Mouse (Mus musculus) midbrain, embryonic 15.5 days (tissue): ENCODE results near the gene Pip5k1a. TPM values are rescaled to one million over a fixed set of nuclear protein-coding genes. Genes with fewer than 3 reads are reported as not detected.
"Not testable (repeated sequence)": the region's sequence is repeated elsewhere in the genome, so short reads cannot be mapped to it uniquely, and the experiment has no call there.

ENCODE experiments used
- ATAC-seq: fragments of 200-750 bp; cut with Nextera tagmentation; replicated peaks from 2 replicates; pipeline ENCODE4 v1.8.0; 2017; ENCODE audit warnings: moderate TSS enrichment
- H3K27ac ChIP-seq: fragments of 300-500 bp; sonication (generic); 2 replicates; pipeline ENCODE4 v1.5.1; 2015; ENCODE audit warnings: mild to moderate bottlenecking, inconsistent platforms
- H3K27me3 ChIP-seq: fragments of 300-500 bp; sonication (generic); replicated peaks from 2 replicates; pipeline ENCODE4 v1.6.1; 2015; ENCODE audit warnings: inconsistent platforms
- H3K36me3 ChIP-seq: fragments of 300-500 bp; sonication (generic); replicated peaks from 2 replicates; pipeline ENCODE4 v1.6.1; 2015; ENCODE audit warnings: inconsistent platforms
- H3K4me1 ChIP-seq: fragments of 300-500 bp; sonication (generic); 2 replicates; pipeline ENCODE4 v1.6.1; 2015; ENCODE audit warnings: inconsistent platforms
- H3K4me2 ChIP-seq: fragments of 300-500 bp; sonication (generic); 2 replicates; pipeline ENCODE4 v1.6.1; 2015; ENCODE audit warnings: inconsistent platforms, mild to moderate bottlenecking, moderate library complexity
- H3K4me3 ChIP-seq: fragments of 300-500 bp; sonication (generic); 2 replicates; pipeline ENCODE4 v1.5.1; 2015; ENCODE audit warnings: mild to moderate bottlenecking, inconsistent platforms
- H3K9ac ChIP-seq: fragments of 300-500 bp; sonication (generic); 2 replicates; pipeline ENCODE4 v1.6.1; 2015; ENCODE audit warnings: mild to moderate bottlenecking, inconsistent platforms
- H3K9me3 ChIP-seq: fragments of 300-500 bp; sonication (generic); 2 replicates; pipeline ENCODE4 v1.6.1; 2016; ENCODE audit warnings: inconsistent platforms
- WGBS: fragments of 180-500 bp; shearing (Covaris S2); methylation state at CpG from one replicate; pipeline ENCODE4 v1.1.7; 2015; ENCODE audit warnings: mixed read lengths; 5-methylcytosine and 5-hydroxymethylcytosine counted together
- polyA plus RNA-seq: library from polyadenylated mRNA; unstranded; fragments of >200 nt; fragmentation: Nextera tagmentation; extraction: Ambion mirVana; gene quantifications from 2 replicates; pipeline ENCODE4 v1.2.1, GENCODE M21; 2015

Pip5k1a gene
- polyA plus RNA-seq, 1 experiment from 2014 or later: 17.2 TPM

DNA sequence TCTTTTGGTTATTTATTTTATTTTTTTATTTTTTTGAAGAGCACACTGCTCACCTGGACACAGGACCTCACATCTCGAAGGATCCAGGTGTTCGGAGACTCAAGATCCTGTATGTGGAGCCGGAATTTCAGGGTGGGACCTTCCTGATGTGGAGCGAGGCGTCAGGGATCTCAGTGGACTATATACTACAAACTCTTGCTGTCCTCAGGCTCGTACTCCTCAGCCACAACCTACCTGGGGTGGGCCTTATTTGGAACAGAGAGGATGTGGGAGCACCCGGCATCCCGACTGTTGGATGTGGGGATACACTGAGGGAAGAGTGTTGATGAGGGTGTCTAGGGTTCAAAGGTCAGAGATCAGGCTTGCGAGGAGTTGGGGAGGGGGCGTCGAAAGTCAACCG is 27.4 kb upstream of the Pip5k1a start:
- peaks cover 28% of the 10 kb centered on the region for H3K4me1 ChIP-seq
- not testable (repeated sequence) for H3K9me3 ChIP-seq, H3K27ac ChIP-seq, H3K36me3 ChIP-seq, H3K27me3 ChIP-seq, H3K4me2 ChIP-seq, H3K9ac ChIP-seq
- no CpG with 5 or more reads among the region's 12 CpGs for WGBS
- peak; percentile 76 for ATAC-seq
- peak overlapping the region; percentile 69 for H3K4me3 ChIP-seq

DNA sequence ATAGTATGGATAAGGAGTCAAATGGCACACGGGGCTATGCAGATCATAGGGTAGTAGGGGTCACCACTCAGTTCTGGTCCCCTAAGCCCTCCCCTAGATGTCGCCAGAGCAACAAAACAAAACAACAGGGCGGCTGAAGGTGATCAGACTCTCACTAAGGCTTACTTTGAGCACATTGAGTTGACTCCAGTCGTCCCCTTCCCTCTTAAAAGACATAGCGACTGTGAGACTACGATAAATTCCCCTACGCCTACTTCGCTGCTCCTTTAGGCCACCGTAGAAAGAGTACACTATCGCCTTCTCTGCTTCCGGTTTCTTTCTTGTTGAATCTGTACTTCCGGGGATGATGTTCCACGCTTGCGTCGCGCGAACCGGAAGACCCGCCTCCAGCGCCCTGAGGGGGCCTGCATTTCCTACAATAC is 27.0 kb upstream of the Pip5k1a start, which contains the start of the genes Scnm1 and Lysmd1:
Scnm1 (minus strand) TSS at position 332 of the 422 bp plus-strand sequence.
Lysmd1 (plus strand) TSS at position 409 of the 422 bp plus-strand sequence.
- Histone ChIP-seq H3K9ac (peak within 1 kb of the TSS; percentile 63), H3K4me1 (peaks cover 28% of the 10 kb centered on the region), H3K27ac (peak within 1 kb of the TSS; percentile 83), H3K9me3 (no peaks in the 10 kb centered on the region), H3K36me3 (peaks cover 4% of the 10 kb centered on the region; the same call in 1 of the 2 replicates), H3K27me3 (no peaks in the 10 kb centered on the region), H3K4me3 (peak within 1 kb of the TSS; percentile 69), H3K4me2 (peak within 1 kb of the TSS; percentile 87)
- under 1% methylated on average over 20 of the region's 20 CpGs for WGBS
- ATAC-seq: peak; percentile 94

DNA sequence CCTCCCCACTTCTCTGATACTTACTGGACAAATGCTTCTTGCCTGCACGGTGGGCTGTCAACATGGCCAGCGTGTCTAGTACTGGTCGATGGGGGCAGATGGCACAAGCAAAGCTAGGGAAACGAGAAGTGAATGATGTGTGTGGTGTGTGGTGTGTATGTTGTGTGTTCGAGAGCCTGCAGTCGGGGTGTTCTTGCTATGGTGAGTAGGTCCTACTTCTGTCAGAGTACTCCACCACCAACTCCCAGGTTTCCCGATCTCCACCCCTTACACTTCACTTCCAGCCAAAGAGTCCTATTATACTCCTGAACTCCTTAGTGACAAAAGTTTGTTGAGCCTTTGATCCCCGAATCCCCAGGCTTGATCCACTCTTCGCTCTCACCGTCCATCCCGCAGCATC is 26.4 kb upstream of the Pip5k1a start:
- ATAC-seq: peak; percentile 24
- WGBS: 56% methylated on average over 11 of the region's 11 CpGs
- Histone ChIP-seq H3K4me1 (peaks cover 28% of the 10 kb centered on the region), H3K27me3 (no peaks in the 10 kb centered on the region), H3K4me2 (peak overlapping the region; percentile 87), H3K27ac (peak overlapping the region; percentile 83), H3K9me3 (no peaks in the 10 kb centered on the region), H3K36me3 (peaks cover 4% of the 10 kb centered on the region; the same call in 1 of the 2 replicates), H3K9ac (peak overlapping the region; percentile 63), H3K4me3 (peak overlapping the region; percentile 69)

DNA sequence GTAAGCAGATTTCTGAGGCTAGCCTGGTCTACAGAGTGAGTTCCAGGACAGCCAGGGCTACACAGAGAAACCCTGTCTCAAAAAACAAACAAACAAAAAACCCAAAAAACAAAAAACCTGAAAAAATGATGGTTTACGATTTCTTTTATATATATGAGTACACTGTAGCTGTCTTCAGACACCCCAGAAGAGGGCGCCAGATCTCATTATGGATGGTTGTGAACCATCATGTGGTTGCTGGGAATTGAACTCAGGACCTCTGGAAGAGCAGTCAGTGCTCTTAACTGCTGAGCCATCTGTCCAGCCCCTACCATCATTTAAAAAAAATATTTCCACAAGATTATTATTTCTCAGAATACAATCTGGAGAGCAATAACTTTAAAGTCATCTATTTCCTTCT is 25.7 kb upstream of the Pip5k1a start:
- not testable (repeated sequence) for ATAC-seq, H3K27me3 ChIP-seq, H3K4me2 ChIP-seq, H3K36me3 ChIP-seq, H3K27ac ChIP-seq, H3K9me3 ChIP-seq, H3K9ac ChIP-seq
- WGBS: 90% methylated on average over 2 of the region's 2 CpGs
- Histone ChIP-seq H3K4me3 (peak overlapping the region; percentile 69; the same call in 1 of the 2 replicates), H3K4me1 (peaks cover 28% of the 10 kb centered on the region)

DNA sequence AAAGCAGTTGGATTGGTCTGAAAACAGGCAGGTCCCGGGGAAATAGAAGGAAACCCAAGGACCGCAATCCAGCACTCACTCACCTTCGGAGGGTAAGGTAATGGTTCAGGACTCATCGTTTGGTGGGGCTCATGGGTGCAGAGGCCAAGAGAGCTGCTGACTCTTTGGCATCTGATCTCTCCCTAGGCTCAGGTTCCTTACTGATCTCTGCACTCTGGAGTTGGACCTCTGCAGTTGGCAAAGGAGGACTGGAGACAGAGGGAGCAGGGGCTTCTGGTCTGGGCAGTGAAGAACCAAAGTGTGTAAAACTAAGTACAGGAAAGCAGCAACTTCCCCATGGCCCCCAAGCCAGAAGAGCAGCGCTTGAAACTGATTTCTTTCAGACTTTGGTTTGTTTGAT is 23.4 kb upstream of the Pip5k1a start:
- no peak overlapping the region for H3K4me2 ChIP-seq
- H3K9ac ChIP-seq: no peak overlapping the region
- H3K9me3 ChIP-seq: no peaks in the 10 kb centered on the region
- H3K4me1 ChIP-seq: peaks cover 10% of the 10 kb centered on the region
- peaks cover 4% of the 10 kb centered on the region; the same call in 1 of the 2 replicates for H3K36me3 ChIP-seq
- H3K27me3 ChIP-seq: no peaks in the 10 kb centered on the region
- no peak for ATAC-seq
- H3K4me3 ChIP-seq: no peak overlapping the region
- WGBS: 95% methylated on average over 5 of the region's 5 CpGs
- H3K27ac ChIP-seq: no peak overlapping the region

DNA sequence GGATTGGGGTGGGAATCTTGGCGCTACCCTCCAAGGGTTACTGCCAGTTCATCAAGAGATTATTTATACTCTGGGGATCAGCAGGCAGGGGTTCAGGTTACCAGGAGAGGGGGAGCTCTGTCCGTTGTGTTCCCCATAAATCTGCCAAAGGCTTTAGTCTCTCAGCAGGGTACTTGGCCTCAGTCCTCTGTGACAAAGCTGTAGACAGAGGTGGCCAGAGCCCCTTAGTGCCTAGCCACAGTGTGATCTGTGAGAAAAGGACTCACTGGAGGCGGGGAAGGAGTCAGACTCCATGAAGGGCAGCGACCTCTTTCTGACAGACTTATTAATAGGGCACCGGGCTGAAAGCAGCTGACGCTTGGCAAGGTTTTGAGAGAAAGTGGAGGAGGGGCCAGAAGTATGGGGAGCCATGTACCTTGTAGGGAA is 22.5 kb upstream of the Pip5k1a start:
- H3K4me3 ChIP-seq: no peak overlapping the region
- H3K9me3 ChIP-seq: no peaks in the 10 kb centered on the region
- ATAC-seq: no peak
- H3K4me2 ChIP-seq: no peak overlapping the region
- H3K27me3 ChIP-seq: no peaks in the 10 kb centered on the region
- WGBS: 51% methylated on average over 6 of the region's 6 CpGs
- H3K9ac ChIP-seq: no peak overlapping the region
- H3K4me1 ChIP-seq: peaks cover 7% of the 10 kb centered on the region
- H3K36me3 ChIP-seq: peaks cover 4% of the 10 kb centered on the region; the same call in 1 of the 2 replicates
- no peak overlapping the region for H3K27ac ChIP-seq

DNA sequence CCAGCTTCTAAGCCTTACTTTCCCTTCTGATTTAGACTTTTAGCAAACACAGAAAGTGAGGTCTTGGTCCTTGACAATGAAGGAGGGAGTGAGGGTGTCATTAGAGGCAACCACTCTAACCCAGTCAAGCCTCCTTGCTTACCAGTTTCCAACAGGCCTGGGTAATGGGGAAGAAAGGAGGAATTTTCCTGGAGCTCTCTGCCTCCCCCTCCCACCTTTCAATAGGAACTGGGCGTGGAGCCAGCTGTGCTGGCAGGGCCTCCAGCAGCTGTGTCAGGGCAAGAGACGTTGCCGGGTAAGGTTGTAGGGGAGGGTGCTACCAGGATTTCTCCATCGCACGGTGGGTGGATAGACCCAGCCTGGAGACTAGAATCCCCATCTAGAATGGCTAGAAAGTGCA is 18.2 kb upstream of the Pip5k1a start:
- Histone ChIP-seq H3K4me2 (no peak overlapping the region), H3K36me3 (peaks cover 29% of the 10 kb centered on the region), H3K27ac (no peak overlapping the region), H3K9me3 (no peaks in the 10 kb centered on the region), H3K9ac (no peak overlapping the region), H3K27me3 (no peaks in the 10 kb centered on the region), H3K4me3 (no peak overlapping the region), H3K4me1 (no peaks in the 10 kb centered on the region)
- no peak for ATAC-seq
- WGBS: 28% methylated on average over 5 of the region's 5 CpGs

DNA sequence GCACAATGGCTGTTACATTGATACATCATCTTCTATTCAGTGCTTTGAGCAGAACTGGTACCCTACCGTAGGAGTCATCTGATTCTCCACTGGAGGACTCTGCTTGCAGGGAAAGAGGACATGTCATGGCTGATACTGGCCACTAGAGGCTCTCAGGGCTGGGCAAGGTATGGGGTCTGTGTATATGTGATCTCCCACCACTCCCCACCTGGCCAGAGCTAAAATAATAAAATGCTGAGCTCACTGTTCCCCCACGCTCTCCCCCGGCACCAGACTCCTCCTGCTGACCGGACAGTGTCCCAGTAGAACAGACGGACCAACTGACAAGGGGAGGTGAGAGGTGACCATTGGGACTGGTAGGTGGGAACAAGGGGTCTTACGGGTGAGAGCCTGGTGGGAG is 17.5 kb upstream of the Pip5k1a start, which contains the start of gene Tmod4:
Tmod4 (plus strand) TSS at position 231 of the 400 bp plus-strand sequence.
- no peaks in the 10 kb centered on the region for H3K27me3 ChIP-seq
- H3K9ac ChIP-seq: no peak within 1 kb of the TSS
- no peak within 1 kb of the TSS for H3K4me3 ChIP-seq
- no peak; the same call in 1 of the 2 replicates for ATAC-seq
- no peaks in the 10 kb centered on the region for H3K9me3 ChIP-seq
- H3K27ac ChIP-seq: no peak within 1 kb of the TSS
- no peaks in the 10 kb centered on the region for H3K4me1 ChIP-seq
- peaks cover 32% of the 10 kb centered on the region for H3K36me3 ChIP-seq
- H3K4me2 ChIP-seq: no peak within 1 kb of the TSS
- 60% methylated on average over 6 of the region's 6 CpGs for WGBS

DNA sequence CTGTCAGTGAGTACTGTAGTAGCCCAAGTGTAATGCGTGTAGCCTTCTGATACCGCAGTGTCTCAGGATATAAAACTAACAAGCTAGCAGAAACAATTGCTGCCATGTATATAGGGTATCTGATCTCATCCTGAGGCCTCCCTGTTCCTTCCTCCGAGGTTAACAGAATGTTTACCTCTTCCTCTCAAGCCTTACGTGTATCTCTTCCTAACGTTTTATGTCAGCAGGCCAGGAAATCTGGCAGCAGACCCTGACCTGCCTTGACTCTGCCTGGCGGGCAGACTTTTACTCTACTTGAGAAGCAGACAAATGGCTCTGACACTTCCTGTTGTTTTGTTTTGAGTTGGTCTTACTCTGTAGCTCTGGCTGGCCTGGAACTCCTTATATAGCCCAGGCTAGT is 14.8 kb upstream of the Pip5k1a start:
- no peaks in the 10 kb centered on the region for H3K27me3 ChIP-seq
- H3K27ac ChIP-seq: no peak overlapping the region
- H3K4me3 ChIP-seq: no peak overlapping the region
- no peak for ATAC-seq
- no peak overlapping the region for H3K9ac ChIP-seq
- H3K4me2 ChIP-seq: no peak overlapping the region
- no peaks in the 10 kb centered on the region for H3K4me1 ChIP-seq
- WGBS: 84% methylated on average over 6 of the region's 6 CpGs
- H3K9me3 ChIP-seq: no peaks in the 10 kb centered on the region
- peaks cover 49% of the 10 kb centered on the region for H3K36me3 ChIP-seq

DNA sequence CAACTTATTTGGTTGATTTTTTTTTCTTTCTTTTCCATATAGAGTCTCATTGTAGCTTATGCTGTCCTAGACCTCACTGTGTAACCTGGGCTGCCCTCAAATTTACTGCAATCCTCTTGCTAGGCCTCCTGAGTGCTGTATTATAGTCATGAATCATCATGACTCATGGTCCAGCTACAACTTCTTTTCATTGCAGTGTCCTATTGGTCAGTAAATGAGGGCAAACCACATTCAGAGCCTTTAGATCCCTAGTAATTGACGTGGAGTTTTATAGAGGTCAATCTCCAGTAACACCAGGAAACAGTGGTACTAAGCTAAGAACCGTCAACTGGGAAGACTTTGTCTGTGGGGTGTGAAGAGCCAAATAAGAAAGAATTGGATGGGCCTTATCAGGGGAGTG is 11.0 kb upstream of the Pip5k1a start:
- H3K4me2 ChIP-seq: no peak overlapping the region
- H3K4me1 ChIP-seq: peaks cover 6% of the 10 kb centered on the region
- no peak for ATAC-seq
- no peak overlapping the region for H3K27ac ChIP-seq
- H3K36me3 ChIP-seq: peaks cover 57% of the 10 kb centered on the region
- H3K27me3 ChIP-seq: no peaks in the 10 kb centered on the region
- H3K4me3 ChIP-seq: no peak overlapping the region
- H3K9me3 ChIP-seq: no peaks in the 10 kb centered on the region
- WGBS: 94% methylated on average over 2 of the region's 2 CpGs
- H3K9ac ChIP-seq: no peak overlapping the region

DNA sequence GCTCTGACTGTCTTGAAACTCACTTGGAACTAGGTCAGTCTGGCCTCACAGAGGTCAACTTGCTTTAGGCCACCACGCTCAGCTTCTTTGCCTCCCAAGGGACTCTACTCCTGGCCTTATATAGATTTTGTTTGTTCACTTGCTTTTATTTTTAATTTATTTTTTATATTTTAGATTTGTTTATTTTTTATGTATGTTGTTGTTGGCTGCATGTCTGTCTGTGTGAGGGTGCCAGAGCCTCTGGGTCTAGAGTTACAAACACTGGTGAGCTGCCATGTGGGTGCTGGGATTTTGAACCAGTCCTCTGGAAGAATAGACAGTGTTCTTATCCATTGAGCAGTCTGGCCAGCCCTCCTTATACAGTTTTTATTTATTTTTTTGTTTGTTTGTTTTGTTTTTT is 6.0 kb upstream of the Pip5k1a start:
- peaks cover 15% of the 10 kb centered on the region for H3K36me3 ChIP-seq
- H3K4me3 ChIP-seq: no peak overlapping the region
- no peaks in the 10 kb centered on the region for H3K9me3 ChIP-seq
- H3K4me2 ChIP-seq: peak overlapping the region; percentile 52; the same call in 1 of the 2 replicates
- peaks cover 16% of the 10 kb centered on the region for H3K4me1 ChIP-seq
- no peak overlapping the region for H3K9ac ChIP-seq
- ATAC-seq: no peak
- WGBS: 95% methylated on average over 1 of the region's 1 CpGs
- H3K27ac ChIP-seq: no peak overlapping the region
- no peaks in the 10 kb centered on the region for H3K27me3 ChIP-seq

DNA sequence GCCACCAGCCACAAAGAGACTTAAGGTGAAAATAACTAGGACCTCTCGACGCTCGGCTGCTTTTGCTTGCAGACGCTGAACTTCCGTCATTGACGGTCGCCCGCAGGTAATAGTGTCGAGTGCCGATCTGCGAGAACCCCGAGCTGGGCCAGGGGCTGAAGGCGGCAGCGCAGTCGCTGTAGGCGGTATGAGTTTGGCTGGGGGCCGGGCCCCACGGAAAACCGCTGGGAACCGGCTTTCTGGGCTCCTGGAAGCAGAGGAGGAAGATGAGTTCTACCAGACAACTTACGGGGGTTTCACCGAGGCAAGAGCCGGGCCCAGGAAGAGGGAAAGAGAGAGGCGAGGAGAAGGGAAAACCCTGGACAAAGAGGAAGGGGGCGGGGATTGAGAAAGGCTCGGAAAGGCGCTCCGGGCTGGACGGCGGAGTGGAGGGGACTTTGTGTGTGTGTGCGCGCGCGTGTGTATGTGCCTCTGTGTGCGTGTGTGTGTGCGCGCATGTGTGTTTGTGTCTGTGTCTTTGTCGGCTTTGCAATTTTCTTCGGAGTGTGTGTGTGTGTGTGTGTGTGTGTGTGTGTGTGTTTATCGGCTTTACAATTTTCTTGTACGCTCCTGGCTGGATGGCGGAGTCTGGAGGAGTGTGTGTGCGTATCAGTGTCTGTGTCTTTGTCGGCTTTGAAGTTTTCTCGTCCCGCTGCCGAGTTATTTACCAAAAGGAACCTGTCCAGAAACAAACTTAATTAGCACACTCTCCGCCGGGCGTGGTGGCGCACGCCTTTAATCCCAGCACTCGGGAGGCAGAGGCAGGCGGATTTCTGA is 4.4 kb upstream of the Pip5k1a start, which contains the start of gene Vps72:
Vps72 (plus strand) TSS at position 112 of the 816 bp plus-strand sequence.
- WGBS: under 1% methylated on average over 54 of the region's 54 CpGs
- Histone ChIP-seq H3K4me2 (peak within 1 kb of the TSS; percentile 52), H3K27ac (peak within 1 kb of the TSS; percentile 94), H3K4me3 (peak within 1 kb of the TSS; percentile 74), H3K27me3 (no peaks in the 10 kb centered on the region), H3K9me3 (no peaks in the 10 kb centered on the region), H3K9ac (peak within 1 kb of the TSS; percentile 72), H3K36me3 (peaks cover 12% of the 10 kb centered on the region; the same call in 1 of the 2 replicates), H3K4me1 (peaks cover 16% of the 10 kb centered on the region)
- ATAC-seq: peak; percentile 75
